Mouse (Mus musculus): ENCODE data around the gene Nrxn1. TPM values are rescaled to one million over a fixed set of nuclear protein-coding genes. Genes with fewer than 3 reads are reported as not detected.

Gene Nrxn1
- polyA plus RNA-seq, 1 experiment from 2014 or later, result 12.2 TPM

DNA sequence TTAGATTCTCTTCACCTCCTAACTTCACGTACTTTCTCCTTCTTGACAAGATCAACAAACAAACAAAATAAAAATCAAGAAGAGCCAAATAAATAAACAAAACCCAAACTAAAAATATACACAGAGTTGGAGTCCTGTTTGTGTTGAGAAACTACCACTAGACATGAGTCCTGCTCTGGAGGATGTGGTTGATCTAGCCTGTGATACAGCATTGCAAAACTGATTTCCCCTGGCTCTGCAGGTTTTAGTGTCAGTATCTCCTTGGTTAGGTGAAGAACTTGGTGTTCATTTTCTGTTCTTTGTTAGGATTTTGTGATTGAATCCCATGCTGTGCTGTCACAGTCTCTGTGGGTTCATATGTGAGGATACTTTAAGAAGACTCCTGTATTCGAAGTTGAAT lies 963.7 kb downstream of the Nrxn1 start:
- H3K27ac ChIP-seq, result no peak overlapping the region
- H3K4me2 ChIP-seq (replicated peaks), result no peak overlapping the region
- H3K36me3 ChIP-seq, result no peaks in the 10 kb centered on the region
- H3K4me1 ChIP-seq, result no peaks in the 10 kb centered on the region
- H3K4me3 ChIP-seq, result no peak overlapping the region
- no peak overlapping the region for H3K9ac ChIP-seq
- no peak for ATAC-seq (ENCODE audit: low FRiP score, low read depth)
- 86% methylated on average over 2 of the region's 2 CpGs for WGBS
- no peaks in the 10 kb centered on the region for H3K9me3 ChIP-seq
- no peaks in the 10 kb centered on the region for H3K27me3 ChIP-seq

DNA sequence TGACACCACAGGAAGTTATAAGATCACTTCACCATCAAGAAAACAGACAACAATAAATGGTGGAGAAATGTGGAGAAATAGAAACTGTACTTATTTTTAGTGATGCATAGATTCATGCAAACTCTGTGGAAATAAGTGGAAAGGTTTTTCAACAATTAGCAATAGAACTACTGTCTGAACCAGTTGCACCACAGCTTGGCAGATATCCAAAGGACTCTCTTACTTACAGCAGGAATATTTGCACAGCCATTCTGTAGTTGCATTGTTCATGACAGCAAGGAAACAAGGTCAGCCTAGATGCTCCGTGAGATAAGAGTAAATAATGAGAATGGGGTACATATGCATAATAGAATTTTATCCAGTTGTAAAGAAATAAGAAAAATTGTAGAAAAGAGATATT lies 965.3 kb downstream of the Nrxn1 start:
- WGBS, result 91% methylated on average over 1 of the region's 1 CpGs
- Histone ChIP-seq H3K9me3 (no peaks in the 10 kb centered on the region), H3K4me2 (replicated peaks) (no peak overlapping the region), H3K36me3 (no peaks in the 10 kb centered on the region), H3K9ac (no peak overlapping the region), H3K4me1 (no peaks in the 10 kb centered on the region), H3K27me3 (no peaks in the 10 kb centered on the region), H3K4me3 (no peak overlapping the region), H3K27ac (no peak overlapping the region)
- no peak for ATAC-seq (ENCODE audit: low FRiP score, low read depth)

DNA sequence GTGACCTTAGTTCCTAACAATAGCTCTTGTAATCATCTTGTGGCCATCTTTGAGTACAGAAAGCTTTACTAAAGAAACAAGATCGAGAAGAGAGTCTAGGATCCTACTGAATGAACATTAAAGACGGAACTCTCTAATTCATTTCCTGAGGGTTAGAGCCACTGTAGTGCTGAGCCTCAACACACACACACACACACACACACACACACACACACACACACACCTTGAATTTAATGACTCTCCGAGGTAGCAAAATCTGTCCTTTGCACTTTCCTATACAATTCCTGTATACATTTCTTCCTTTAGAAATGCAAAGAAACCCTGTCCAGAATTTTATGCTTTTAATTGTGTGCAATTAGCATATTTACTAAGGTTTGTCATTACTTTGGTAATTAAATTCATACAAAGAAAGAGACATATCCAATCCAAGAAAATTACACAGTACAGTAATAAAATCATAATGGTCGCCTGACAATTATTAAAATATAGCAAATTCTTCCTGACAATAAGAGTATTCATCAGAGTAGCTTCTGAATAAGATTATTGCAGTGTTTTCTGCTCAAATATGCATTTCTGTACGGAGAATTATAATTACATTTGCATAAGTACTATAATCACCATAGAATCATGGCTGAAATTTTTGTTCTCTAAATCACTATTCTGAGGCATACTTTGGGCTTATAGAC lies 969.9 kb downstream of the Nrxn1 start:
- Histone ChIP-seq H3K9me3 (no peaks in the 10 kb centered on the region), H3K27ac (no peak overlapping the region), H3K4me1 (no peaks in the 10 kb centered on the region), H3K4me2 (replicated peaks) (no peak overlapping the region), H3K27me3 (no peaks in the 10 kb centered on the region), H3K36me3 (no peaks in the 10 kb centered on the region), H3K9ac (no peak overlapping the region), H3K4me3 (no peak overlapping the region)
- ATAC-seq (ENCODE audit: low FRiP score, low read depth), result no peak
- WGBS, result 78% methylated on average over 5 of the region's 5 CpGs

DNA sequence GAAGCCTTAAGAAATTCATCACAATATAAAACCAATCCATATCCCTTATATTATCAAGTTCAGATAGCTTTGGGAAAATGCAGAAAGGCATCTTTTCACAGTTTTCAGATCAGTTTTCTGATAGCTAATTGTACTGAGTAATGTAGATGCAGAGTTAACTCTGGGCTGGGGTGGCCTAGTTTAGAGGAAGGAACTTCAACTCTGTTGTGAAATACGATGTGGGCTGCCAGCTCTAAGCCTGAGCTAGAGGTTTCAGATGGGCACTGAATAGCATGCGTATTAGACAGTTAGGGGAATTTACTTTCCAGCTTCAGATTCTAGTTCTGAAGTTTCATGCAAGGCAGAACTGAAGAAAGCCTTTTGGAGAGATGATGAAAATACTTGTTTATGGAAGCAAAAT lies 976.6 kb downstream of the Nrxn1 start:
- no peak for ATAC-seq (ENCODE audit: low FRiP score, low read depth)
- Histone ChIP-seq H3K4me3 (no peak overlapping the region), H3K4me1 (no peaks in the 10 kb centered on the region), H3K4me2 (replicated peaks) (no peak overlapping the region), H3K36me3 (no peaks in the 10 kb centered on the region), H3K9ac (no peak overlapping the region), H3K27ac (no peak overlapping the region), H3K9me3 (no peaks in the 10 kb centered on the region), H3K27me3 (no peaks in the 10 kb centered on the region)
- 75% methylated on average over 2 of the region's 2 CpGs for WGBS

DNA sequence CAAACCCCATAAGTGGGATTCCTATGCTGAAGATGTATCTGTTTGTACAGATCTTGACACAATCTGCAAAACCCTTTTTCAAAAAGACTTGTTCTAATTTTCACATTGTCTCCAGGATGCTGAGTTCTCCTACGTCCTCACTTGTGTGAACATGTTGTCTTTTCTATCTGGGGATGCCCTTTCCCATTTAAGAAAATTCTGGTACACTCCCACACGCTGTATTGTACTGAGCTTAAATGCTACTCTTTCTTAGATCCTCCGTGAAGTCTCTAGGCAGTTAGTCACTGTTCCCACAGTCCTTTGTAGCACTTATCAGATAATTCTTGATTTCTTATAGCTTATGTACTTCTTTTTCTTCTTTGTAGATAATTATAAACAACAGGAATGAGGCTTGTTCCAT lies 997.9 kb downstream of the Nrxn1 start:
- WGBS, result 77% methylated on average over 3 of the region's 3 CpGs
- no peak for ATAC-seq (ENCODE audit: low FRiP score, low read depth)
- H3K4me3 ChIP-seq, result no peak overlapping the region
- no peaks in the 10 kb centered on the region for H3K9me3 ChIP-seq
- no peaks in the 10 kb centered on the region for H3K36me3 ChIP-seq
- no peaks in the 10 kb centered on the region for H3K4me1 ChIP-seq
- no peak overlapping the region for H3K9ac ChIP-seq
- H3K4me2 ChIP-seq (replicated peaks), result no peak overlapping the region
- H3K27me3 ChIP-seq, result 0 out of 2 replicates have a peak, but pooled peaks cover 7% of the 10 kb centered on the region
- no peak overlapping the region for H3K27ac ChIP-seq

DNA sequence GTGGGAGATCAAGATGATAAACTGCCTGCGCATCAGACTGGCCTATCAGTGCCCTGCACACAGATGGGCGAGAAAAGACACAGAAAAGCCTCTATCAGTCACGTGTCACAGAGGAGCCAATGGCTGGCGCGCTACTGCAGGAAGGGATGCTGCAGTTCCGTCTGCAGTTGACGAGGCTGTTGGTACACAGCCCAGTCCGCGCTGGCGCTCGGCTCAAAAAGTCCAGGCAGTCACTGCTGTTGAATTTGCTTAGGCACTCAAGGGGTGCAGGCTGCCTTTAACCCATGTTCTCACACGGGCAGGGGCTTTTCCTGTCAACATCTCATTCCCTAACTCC lies 1004.6 kb downstream of the Nrxn1 start:
- WGBS, result 5% methylated on average over 12 of the region's 12 CpGs
- Histone ChIP-seq H3K27ac (no peak overlapping the region), H3K9ac (peak overlapping the region; percentile 55), H3K4me1 (no peaks in the 10 kb centered on the region), H3K27me3 (0 out of 2 replicates have a peak, but pooled peaks cover 7% of the 10 kb centered on the region), H3K4me2 (replicated peaks) (peak overlapping the region; percentile 68), H3K36me3 (no peaks in the 10 kb centered on the region), H3K9me3 (no peaks in the 10 kb centered on the region), H3K4me3 (peak overlapping the region; percentile 43)
- ATAC-seq (ENCODE audit: low FRiP score, low read depth), result peak; percentile 99

DNA sequence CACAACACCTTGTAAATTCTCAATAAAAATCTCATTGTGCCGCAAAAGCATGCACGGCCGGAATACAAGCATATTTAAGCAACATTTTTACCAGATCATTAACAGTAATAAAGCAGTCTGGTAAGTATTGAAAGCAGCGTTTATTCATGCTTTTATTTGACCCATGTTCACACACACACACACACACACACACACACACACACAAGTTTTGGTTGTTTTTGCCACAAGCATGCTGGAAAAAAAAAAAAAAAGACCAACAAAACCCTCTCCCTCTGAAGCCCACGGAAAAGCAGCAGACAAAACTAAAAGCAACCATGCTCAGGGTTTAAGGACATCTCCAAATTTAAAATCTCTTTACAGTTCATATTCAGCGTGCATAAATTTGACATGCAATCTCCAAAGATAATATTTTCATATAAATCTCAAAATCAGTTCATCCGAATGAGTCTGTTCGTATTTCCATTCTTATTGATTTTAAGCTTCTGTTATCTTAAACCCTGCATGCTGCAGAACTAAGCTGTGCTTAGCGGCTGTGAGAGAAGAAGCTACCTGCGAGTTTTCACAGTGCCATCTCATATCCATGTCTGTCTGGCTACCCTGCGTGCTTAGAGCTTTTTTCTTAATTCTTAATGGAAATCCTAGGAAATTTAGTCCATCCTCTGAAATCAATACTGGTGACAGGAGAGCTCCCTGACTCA lies 1005.1 kb downstream of the Nrxn1 start:
- 0 out of 2 replicates have a peak, but pooled peaks cover 7% of the 10 kb centered on the region for H3K27me3 ChIP-seq
- 45% methylated on average over 11 of the region's 11 CpGs for WGBS
- H3K9ac ChIP-seq, result peak overlapping the region; percentile 55
- H3K27ac ChIP-seq, result no peak overlapping the region
- ATAC-seq (ENCODE audit: low FRiP score, low read depth), result no peak; the same call in 1 of the 2 replicates
- peak overlapping the region; percentile 43 for H3K4me3 ChIP-seq
- H3K9me3 ChIP-seq, result no peaks in the 10 kb centered on the region
- H3K36me3 ChIP-seq, result no peaks in the 10 kb centered on the region
- H3K4me1 ChIP-seq, result no peaks in the 10 kb centered on the region
- H3K4me2 ChIP-seq (replicated peaks), result peak overlapping the region; percentile 68

DNA sequence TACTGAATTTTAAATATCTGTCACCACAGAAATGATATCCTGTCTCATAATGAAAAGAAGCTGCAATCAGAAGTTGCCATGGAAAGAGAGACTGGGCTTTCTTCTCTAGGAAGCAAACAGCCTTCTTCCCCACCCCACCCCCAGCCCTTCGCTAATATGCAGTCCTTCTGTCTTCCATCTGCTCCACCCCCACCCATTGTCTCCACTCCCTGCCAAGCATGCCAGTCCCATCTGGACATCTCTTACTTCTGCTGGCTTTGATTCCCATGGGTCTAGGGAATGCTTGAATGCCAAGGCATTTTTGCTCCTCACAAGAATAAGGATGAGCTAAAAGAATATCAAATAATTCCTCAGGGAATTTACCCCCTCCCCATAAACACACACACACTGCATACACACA lies 1006.0 kb downstream of the Nrxn1 start:
- Histone ChIP-seq H3K9ac (no peak overlapping the region), H3K4me3 (no peak overlapping the region), H3K27ac (no peak overlapping the region), H3K4me1 (no peaks in the 10 kb centered on the region), H3K36me3 (no peaks in the 10 kb centered on the region), H3K4me2 (replicated peaks) (no peak overlapping the region), H3K9me3 (no peaks in the 10 kb centered on the region), H3K27me3 (0 out of 2 replicates have a peak, but pooled peaks cover 7% of the 10 kb centered on the region)
- no peak for ATAC-seq (ENCODE audit: low FRiP score, low read depth)
- 44% methylated on average over 1 of the region's 1 CpGs for WGBS

DNA sequence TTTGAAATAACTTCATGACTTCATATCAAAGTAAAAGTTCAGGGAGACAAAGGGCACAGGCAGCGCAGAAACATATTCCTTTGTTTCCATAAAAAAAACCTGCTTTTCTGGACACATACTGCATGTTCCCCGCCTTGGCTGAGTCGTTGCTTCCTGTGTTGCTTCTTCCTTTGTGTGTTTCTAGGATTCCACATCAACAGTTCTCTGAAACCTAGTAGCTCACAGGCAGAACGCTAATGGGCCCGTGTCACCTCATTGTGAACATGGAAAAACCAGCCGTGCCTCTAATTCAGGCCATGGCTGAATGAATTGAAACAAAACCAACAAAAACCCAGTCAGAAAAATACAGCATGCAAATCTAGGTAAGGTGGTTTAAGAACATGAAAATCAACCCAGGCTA lies 1013.9 kb downstream of the Nrxn1 start:
- Histone ChIP-seq H3K4me2 (replicated peaks) (no peak overlapping the region), H3K36me3 (no peaks in the 10 kb centered on the region), H3K27me3 (no peaks in the 10 kb centered on the region), H3K9ac (no peak overlapping the region), H3K27ac (no peak overlapping the region), H3K4me1 (peaks cover 6% of the 10 kb centered on the region; the same call in 1 of the 2 replicates), H3K9me3 (no peaks in the 10 kb centered on the region), H3K4me3 (no peak overlapping the region)
- no peak for ATAC-seq (ENCODE audit: low FRiP score, low read depth)
- WGBS, result 66% methylated on average over 6 of the region's 6 CpGs

DNA sequence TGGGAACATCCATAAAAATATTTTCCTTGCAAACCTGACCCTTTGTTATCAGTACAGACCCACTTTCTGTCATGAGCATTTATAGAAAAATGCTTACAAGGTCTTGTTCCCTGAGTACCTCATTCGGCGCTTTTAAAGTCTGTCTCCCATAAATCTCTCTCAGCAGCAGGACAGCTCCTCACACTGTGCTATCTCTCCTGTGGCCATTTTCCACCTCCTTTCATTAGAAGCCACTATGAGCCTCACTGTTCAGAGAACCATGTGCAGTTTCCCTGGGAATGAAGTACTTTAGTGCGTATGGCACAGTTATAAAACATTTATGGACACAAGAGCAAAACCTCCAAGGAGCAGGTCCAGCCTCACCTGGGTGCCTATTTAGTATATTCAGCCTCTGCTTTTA lies 1014.4 kb downstream of the Nrxn1 start:
- H3K9me3 ChIP-seq, result no peaks in the 10 kb centered on the region
- 22% methylated on average over 3 of the region's 3 CpGs for WGBS
- no peak overlapping the region for H3K27ac ChIP-seq
- no peaks in the 10 kb centered on the region for H3K36me3 ChIP-seq
- H3K9ac ChIP-seq, result no peak overlapping the region
- peaks cover 6% of the 10 kb centered on the region; the same call in 1 of the 2 replicates for H3K4me1 ChIP-seq
- H3K27me3 ChIP-seq, result no peaks in the 10 kb centered on the region
- H3K4me3 ChIP-seq, result no peak overlapping the region
- H3K4me2 ChIP-seq (replicated peaks), result no peak overlapping the region
- no peak for ATAC-seq (ENCODE audit: low FRiP score, low read depth)

DNA sequence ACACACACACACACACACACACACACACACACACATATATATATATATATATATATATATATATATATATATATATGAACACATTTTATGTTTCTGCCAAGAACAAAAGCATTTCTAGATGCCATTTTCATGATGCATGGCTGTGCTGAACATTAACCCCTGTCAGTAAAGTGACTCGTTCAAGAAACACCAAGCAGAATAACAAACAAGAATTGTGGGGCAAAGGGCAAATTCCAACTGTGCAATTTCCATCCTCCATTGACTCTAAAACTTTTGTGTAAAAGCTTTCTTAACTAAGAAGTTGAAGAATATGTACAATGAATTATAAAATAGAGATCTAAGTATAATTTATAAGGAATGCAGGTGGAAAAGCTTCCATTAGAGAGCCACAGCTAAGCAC lies 1030.0 kb downstream of the Nrxn1 start:
- Histone ChIP-seq H3K27me3 (0 out of 2 replicates have a peak, but pooled peaks cover under 1% of the 10 kb centered on the region), H3K4me2 (replicated peaks) (no peak overlapping the region), H3K9ac (no peak overlapping the region), H3K9me3 (no peaks in the 10 kb centered on the region), H3K36me3 (no peaks in the 10 kb centered on the region), H3K27ac (no peak overlapping the region), H3K4me1 (no peaks in the 10 kb centered on the region), H3K4me3 (no peak overlapping the region)
- 14% methylated on average over 1 of the region's 1 CpGs for WGBS
- ATAC-seq (ENCODE audit: low FRiP score, low read depth), result no peak

DNA sequence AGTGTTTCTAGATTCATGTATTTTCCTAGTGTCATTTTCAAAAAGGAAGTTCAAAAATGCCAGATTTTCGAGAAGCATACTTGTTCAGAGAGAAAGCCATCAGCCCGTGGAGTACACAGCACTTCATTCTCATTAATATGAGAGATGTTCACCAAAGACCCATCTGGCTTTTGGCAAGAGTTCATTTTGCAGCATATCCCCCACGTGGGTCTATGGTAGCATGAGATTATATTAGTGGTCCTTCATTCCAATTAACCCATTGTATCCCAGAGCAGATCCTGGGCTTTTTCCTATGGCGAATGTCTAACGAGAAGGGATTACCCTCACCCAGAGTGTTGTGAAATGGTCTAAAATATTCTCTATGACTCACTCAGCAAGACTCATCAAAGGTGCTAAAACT lies 1032.0 kb downstream of the Nrxn1 start:
- no peak overlapping the region for H3K9ac ChIP-seq
- H3K4me1 ChIP-seq, result no peaks in the 10 kb centered on the region
- H3K36me3 ChIP-seq, result no peaks in the 10 kb centered on the region
- ATAC-seq (ENCODE audit: low FRiP score, low read depth), result no peak
- no peaks in the 10 kb centered on the region for H3K9me3 ChIP-seq
- no peak overlapping the region for H3K4me3 ChIP-seq
- H3K27me3 ChIP-seq, result peaks cover 13% of the 10 kb centered on the region; the same call in 1 of the 2 replicates
- no peak overlapping the region for H3K27ac ChIP-seq
- H3K4me2 ChIP-seq (replicated peaks), result no peak overlapping the region
- 31% methylated on average over 5 of the region's 5 CpGs for WGBS
